Mouse (Mus musculus): Measurements from ENCODE around the gene Tm7sf3. TPM values are rescaled to one million over a fixed set of nuclear protein-coding genes. Genes with fewer than 3 reads are reported as not detected.

The Tm7sf3 gene
- total RNA-seq, 2 experiments from 2014 or later: 40.3 to 43.3 TPM

GRCm38 (mm10) chr6:146672106-146672505, 29.5 kb upstream of the Tm7sf3 start:
- Histone ChIP-seq H3K4me3 (no peak overlapping the region), H3K27ac (0 out of 2 replicates have a peak overlapping the region, but pooled peaks have one; percentile 23)
- DNase-seq (ENCODE audit: low spot score in 2 of 2): no peak
- no peak for TF ChIP-seq CTCF (conservative IDR thresholded peaks at IDR 0.05)

GRCm38 (mm10) chr6:146670956-146671855, 28.6 kb upstream of the Tm7sf3 start:
- no peak for TF ChIP-seq CTCF (conservative IDR thresholded peaks at IDR 0.05)
- H3K27ac ChIP-seq: no peak overlapping the region
- H3K4me3 ChIP-seq: no peak overlapping the region
- DNase-seq (ENCODE audit: low spot score in 2 of 2): peak in 1 of 2 experiments; percentile 18

- TF ChIP-seq CTCF (conservative IDR thresholded peaks at IDR 0.05): no peak
- Histone ChIP-seq H3K4me3 (no peak overlapping the region), H3K27ac (no peak overlapping the region)
- no peak for DNase-seq (ENCODE audit: low spot score in 2 of 2)
Measured at GRCm38 (mm10) chr6:146668606-146669005, 26.0 kb upstream of the Tm7sf3 start.

- Histone ChIP-seq H3K27ac (no peak overlapping the region), H3K4me3 (no peak overlapping the region)
- no peak for DNase-seq (ENCODE audit: low spot score in 2 of 2)
- TF ChIP-seq CTCF (conservative IDR thresholded peaks at IDR 0.05): no peak
Measured at GRCm38 (mm10) chr6:146666811-146667210, 24.2 kb upstream of the Tm7sf3 start.

GRCm38 (mm10) chr6:146665408-146665807, 22.8 kb upstream of the Tm7sf3 start:
- no peak for DNase-seq (ENCODE audit: low spot score in 2 of 2)
- Histone ChIP-seq H3K27ac (no peak overlapping the region), H3K4me3 (no peak overlapping the region)
- TF ChIP-seq CTCF (conservative IDR thresholded peaks at IDR 0.05): no peak

- TF ChIP-seq CTCF (conservative IDR thresholded peaks at IDR 0.05): no peak
- Histone ChIP-seq H3K4me3 (no peak overlapping the region), H3K27ac (no peak overlapping the region)
- DNase-seq (ENCODE audit: low spot score in 2 of 2): no peak
Measured at GRCm38 (mm10) chr6:146664917-146665316, 22.3 kb upstream of the Tm7sf3 start.

GRCm38 (mm10) chr6:146664116-146664515, 21.5 kb upstream of the Tm7sf3 start:
- TF ChIP-seq CTCF (conservative IDR thresholded peaks at IDR 0.05): no peak
- Histone ChIP-seq H3K27ac (no peak overlapping the region), H3K4me3 (no peak overlapping the region)
- DNase-seq (ENCODE audit: low spot score in 2 of 2): no peak

- H3K27ac ChIP-seq: no peak overlapping the region
- no peak overlapping the region for H3K4me3 ChIP-seq
- TF ChIP-seq CTCF (conservative IDR thresholded peaks at IDR 0.05): peak; percentile 90
- DNase-seq (ENCODE audit: low spot score in 2 of 2): peak in 1 of 2 experiments; percentile 32
Measured at GRCm38 (mm10) chr6:146662679-146663078, 20.1 kb upstream of the Tm7sf3 start.

- TF ChIP-seq CTCF (conservative IDR thresholded peaks at IDR 0.05): no peak
- DNase-seq (ENCODE audit: low spot score in 2 of 2): no peak
- Histone ChIP-seq H3K4me3 (no peak overlapping the region), H3K27ac (no peak overlapping the region)
Measured at GRCm38 (mm10) chr6:146661655-146662054, 19.0 kb upstream of the Tm7sf3 start.

GRCm38 (mm10) chr6:146660591-146660990, 18.0 kb upstream of the Tm7sf3 start:
- no peak for DNase-seq (ENCODE audit: low spot score in 2 of 2)
- peak; percentile 71 for TF ChIP-seq CTCF (conservative IDR thresholded peaks at IDR 0.05)

GRCm38 (mm10) chr6:146653197-146653596, 10.6 kb upstream of the Tm7sf3 start:
- Histone ChIP-seq H3K27ac (no peak overlapping the region), H3K4me3 (no peak overlapping the region)
- DNase-seq (ENCODE audit: low spot score in 2 of 2): no peak

More at GRCm38 (mm10) chr6:146660591-146660990, 18.0 kb upstream of the Tm7sf3 start:
- Histone ChIP-seq H3K27ac (no peak overlapping the region), H3K4me3 (no peak overlapping the region)

GRCm38 (mm10) chr6:146651431-146651830, 8.8 kb upstream of the Tm7sf3 start:
- no peak overlapping the region for H3K4me3 ChIP-seq
- TF ChIP-seq CTCF (conservative IDR thresholded peaks at IDR 0.05): no peak
- H3K27ac ChIP-seq: no peak overlapping the region
- DNase-seq (ENCODE audit: low spot score in 2 of 2): no peak

More at GRCm38 (mm10) chr6:146653197-146653596, 10.6 kb upstream of the Tm7sf3 start:
- TF ChIP-seq CTCF (conservative IDR thresholded peaks at IDR 0.05): no peak

- H3K27ac ChIP-seq: 0 out of 2 replicates have a peak overlapping the region, but pooled peaks have one; percentile 14
- DNase-seq (ENCODE audit: low spot score in 2 of 2): no peak
Measured at GRCm38 (mm10) chr6:146650013-146650412, 7.4 kb upstream of the Tm7sf3 start.

GRCm38 (mm10) chr6:146643184-146643570, 553 bp upstream of the Tm7sf3 start:
- TF ChIP-seq CTCF (conservative IDR thresholded peaks at IDR 0.05): no peak
- Histone ChIP-seq H3K4me3 (peak overlapping the region; percentile 85), H3K27ac (peak overlapping the region; percentile 87)
- no peak for DNase-seq (ENCODE audit: low spot score in 2 of 2)

More at GRCm38 (mm10) chr6:146650013-146650412, 7.4 kb upstream of the Tm7sf3 start:
- no peak overlapping the region for H3K4me3 ChIP-seq
- TF ChIP-seq CTCF (conservative IDR thresholded peaks at IDR 0.05): no peak

Data from layer of hippocampus, adult 2 months (tissue).